Mouse (Mus musculus) left cerebral cortex, postnatal 25 days (tissue): Measurements from ENCODE around the gene Mcfd2. TPM values are rescaled to one million over a fixed set of nuclear protein-coding genes. Genes with fewer than 3 reads are reported as not detected.

ENCODE experiments used
- DNase-seq, 2 experiments: peaks; one replicate each; pipeline ENCODE4 v3.0.0; 2022; ENCODE audit warnings: low spot score in 2 of 2, mixed read lengths in 1 of 2
- intact Hi-C: fragments of 180-260 bp; cut with DNase I; formaldehyde crosslinking; loops from one replicate; pipeline ENCODE4 v1.15.1; 2025
- total RNA-seq, 2 experiments: library from RNA; stranded (reverse); gene quantifications; 2 replicates each; pipeline ENCODE4 v1.2.3; 2021

Gene Mcfd2
- total RNA-seq, 2 experiments from 2014 or later: 53.7 to 54.0 TPM

GRCm38 (mm10) chr17:87263401-87263800, 2.3 kb downstream of the Mcfd2 start:
- intact Hi-C loops: no loop called here
- DNase-seq: no peak

- intact Hi-C loops: no loop called here
- no peak for DNase-seq
These were observed 10.1 kb downstream of the Mcfd2 start for GRCm38 (mm10) chr17:87255672-87256071.

GRCm38 (mm10) chr17:87254384-87254783, 11.4 kb downstream of the Mcfd2 start:
- DNase-seq: no peak
- intact Hi-C loops: no loop called here

GRCm38 (mm10) chr17:87246103-87246502, 19.6 kb downstream of the Mcfd2 start:
- intact Hi-C loops: loop anchor here (5.0 kb wide), 1 partner anchor 139 kb away; the partner anchor contains the start of gene Socs5
- DNase-seq: no peak

GRCm38 (mm10) chr17:87237826-87238225, 27.9 kb downstream of the Mcfd2 start:
- DNase-seq: no peak
- intact Hi-C loops: no loop called here

- intact Hi-C loops: no loop called here
- peak in 1 of 2 experiments; percentile 54 for DNase-seq
These were observed 28.7 kb downstream of the Mcfd2 start for GRCm38 (mm10) chr17:87236725-87237650.

- intact Hi-C loops: no loop called here
- no peak for DNase-seq
These were observed 30.7 kb downstream of the Mcfd2 start for GRCm38 (mm10) chr17:87235019-87235418.

GRCm38 (mm10) chr17:87227878-87228277, 37.9 kb downstream of the Mcfd2 start:
- intact Hi-C loops: no loop called here
- DNase-seq: no peak

- intact Hi-C loops: no loop called here
These were observed 39.6 kb downstream of the Mcfd2 start for GRCm38 (mm10) chr17:87226079-87226640.

GRCm38 (mm10) chr17:87225384-87225783, 40.4 kb downstream of the Mcfd2 start:
- DNase-seq: no peak
- intact Hi-C loops: no loop called here

More at GRCm38 (mm10) chr17:87226079-87226640, 39.6 kb downstream of the Mcfd2 start:
- peak in 1 of 2 experiments; percentile 49 for DNase-seq

- DNase-seq: no peak
- intact Hi-C loops: no loop called here
These were observed 41.3 kb downstream of the Mcfd2 start for GRCm38 (mm10) chr17:87224461-87224860.

GRCm38 (mm10) chr17:87219456-87219855, 46.3 kb downstream of the Mcfd2 start:
- intact Hi-C loops: no loop called here
- DNase-seq: no peak

- intact Hi-C loops: no loop called here
- DNase-seq: no peak
These were observed 51.2 kb downstream of the Mcfd2 start for GRCm38 (mm10) chr17:87214523-87214922.

- no peak for DNase-seq
- intact Hi-C loops: no loop called here
These were observed 55.2 kb downstream of the Mcfd2 start for GRCm38 (mm10) chr17:87210525-87210924.

GRCm38 (mm10) chr17:87206885-87207284, 58.9 kb downstream of the Mcfd2 start:
- intact Hi-C loops: no loop called here
- peak; percentile 11 to 74 for DNase-seq

Other genes starting within 250 kb of the Mcfd2 start
- gene Pigf, start 240.5 kb downstream of the Mcfd2 start, total RNA-seq: 10 to 100 TPM; 16.5 to 19.1 TPM
- 10 to 100 TPM; 54.2 to 61.7 TPM for gene Cript, start 240.4 kb downstream of the Mcfd2 start, total RNA-seq
- gene Socs5, start 158.3 kb downstream of the Mcfd2 start, total RNA-seq: 100 to 1,000 TPM; 104 to 107 TPM
- gene Ttc7, start 17.0 kb upstream of the Mcfd2 start, total RNA-seq: 10 to 100 TPM; 12.0 to 14.4 TPM
- gene Stpg4, start 161.8 kb upstream of the Mcfd2 start, total RNA-seq: under 1 TPM in 1 of 2 experiments, not detected in 1; 0.62 TPM
- 1,000 to 10,000 TPM; 2,216 to 2,449 TPM for gene Calm2, start 181.0 kb upstream of the Mcfd2 start, total RNA-seq